Mouse (Mus musculus) fat pad, adult 2 months (tissue): ENCODE measurements around the gene Atp6v1fnb.

Experiments used
- DNase-seq: peaks from one replicate; pipeline ENCODE4 v3.0.0-alpha.2; 2011; ENCODE audit warnings: low read depth, low spot score; ENCODE audit errors: extremely low read depth

Atp6v1fnb gene

DNA sequence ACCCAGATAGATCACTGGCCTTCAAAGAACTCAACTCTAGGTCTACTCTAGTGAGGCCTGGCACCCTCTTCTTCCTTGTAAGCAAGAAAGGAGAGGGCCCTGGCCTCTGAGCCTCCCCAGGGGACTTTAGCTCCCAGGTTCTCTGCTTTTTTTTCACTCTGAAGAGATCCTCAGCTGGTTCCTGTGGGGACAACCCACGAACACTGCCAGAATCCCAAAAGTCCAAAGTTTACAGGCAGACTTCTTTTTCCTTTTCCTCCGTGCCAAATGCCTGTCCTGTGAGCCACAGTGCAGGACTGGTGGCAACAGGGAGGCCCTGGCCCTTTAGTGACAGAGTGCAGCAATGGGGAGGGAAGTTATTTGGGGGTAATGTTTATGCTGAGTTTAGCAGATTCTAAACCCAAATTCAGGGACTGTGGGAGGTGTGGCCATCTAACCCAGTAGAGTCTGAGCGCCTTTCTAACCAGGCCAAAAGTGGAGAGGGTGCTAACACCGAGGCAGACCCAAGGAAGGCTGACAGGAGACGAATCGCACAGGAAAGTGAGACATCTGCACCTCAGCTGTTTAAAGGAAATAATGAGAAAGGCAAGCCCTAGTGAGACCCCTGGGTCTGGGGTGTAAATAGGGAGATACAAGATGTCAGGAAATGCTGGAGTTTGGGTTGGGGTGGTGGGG is 51.5 kb downstream of the Atp6v1fnb start:
- DNase-seq, result no peak
